Mouse (Mus musculus): Measurements from ENCODE around the gene Mrpl33.

The Mrpl33 gene

GRCm38 (mm10) chr5:31697644-31698296 is 101.0 kb downstream of the Mrpl33 start, which contains the start of gene Babam2:
TSS of gene Babam2 (plus strand) at chr5:31697684.
- in situ Hi-C loops (cut with MboI, MseI) = loop anchor here (5.0 kb wide), 1 partner anchor 120 kb away; no protein-coding TSS in a partner anchor

GRCm38 (mm10) chr5:31698297-31698726 is 101.6 kb downstream of the Mrpl33 start:
- in situ Hi-C loops (cut with MboI, MseI) = loop anchor here (5.0 kb wide), 1 partner anchor 121 kb away; no protein-coding TSS in a partner anchor

- in situ Hi-C loops (cut with MboI, MseI) = loop anchor here (5.0 kb wide), 1 partner anchor 122 kb away; no protein-coding TSS in a partner anchor
These were observed 102.2 kb downstream of the Mrpl33 start for GRCm38 (mm10) chr5:31698931-31699330.

GRCm38 (mm10) chr5:31699397-31699796 is 102.7 kb downstream of the Mrpl33 start:
- in situ Hi-C loops (cut with MboI, MseI) = loop anchor here (5.0 kb wide), 1 partner anchor 122 kb away; no protein-coding TSS in a partner anchor

GRCm38 (mm10) chr5:31704971-31705370 is 108.2 kb downstream of the Mrpl33 start:
- in situ Hi-C loops (cut with MboI, MseI) = loop anchor here (5.0 kb wide), 2 partner anchors 442 to 492 kb away; no protein-coding TSS in a partner anchor

- in situ Hi-C loops (cut with MboI, MseI) = no loop called here
These were observed 110.1 kb downstream of the Mrpl33 start for GRCm38 (mm10) chr5:31706826-31707225.

- in situ Hi-C loops (cut with MboI, MseI) = no loop called here
These were observed 112.7 kb downstream of the Mrpl33 start for GRCm38 (mm10) chr5:31709389-31709788.

- in situ Hi-C loops (cut with MboI, MseI) = no loop called here
These were observed 116.6 kb downstream of the Mrpl33 start for GRCm38 (mm10) chr5:31713280-31713711.

- in situ Hi-C loops (cut with MboI, MseI) = no loop called here
These were observed 117.1 kb downstream of the Mrpl33 start for GRCm38 (mm10) chr5:31713841-31714264.
